ENCODE assay signal across 7 mouse cellular contexts in the genomic region with DNA sequence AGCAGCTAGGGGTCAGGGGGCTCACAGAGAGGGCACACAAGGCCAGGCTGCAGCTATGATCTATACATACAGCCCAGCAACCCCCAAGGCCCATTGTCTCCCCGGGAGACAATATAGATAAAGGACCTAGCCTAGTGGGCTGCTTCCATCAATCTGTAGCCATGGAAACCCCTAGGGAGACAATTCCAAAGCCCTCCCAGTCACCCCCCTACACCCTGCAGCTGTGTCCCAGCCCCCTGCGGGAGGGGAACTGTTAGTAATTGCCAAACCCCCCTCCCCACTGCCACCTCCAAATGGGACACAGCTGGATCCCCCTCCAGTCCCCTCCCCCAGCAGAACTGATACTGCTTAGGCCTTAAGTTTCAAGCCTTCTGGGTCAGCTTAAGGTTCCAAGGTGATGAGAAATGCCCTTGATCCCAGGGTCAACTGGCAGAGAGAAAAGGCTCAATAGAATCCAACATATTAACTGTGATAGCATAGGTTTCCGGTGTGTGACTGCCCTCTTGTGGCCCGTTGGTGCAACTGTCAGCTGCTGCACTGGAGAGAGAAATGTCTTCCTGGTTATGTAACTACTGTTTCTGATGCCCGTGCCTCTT. TPM values are rescaled to one million over a fixed set of nuclear protein-coding genes. Genes with fewer than 3 reads are reported as not detected.
DNase-seq lines count a peak whose midpoint lies in the region; ATAC-seq and TF ChIP-seq lines count a peak whose summit lies in the region.

No protein-coding gene starts in this region.

- DNase-seq in NIH3T3 (ENCODE audit: low read depth): peak; percentile 87
- DNase-seq in cerebellum, adult 2 months: peak; percentile 77 to 82
- peak; percentile 86 for DNase-seq in forelimb bud, embryonic 11.5 days (ENCODE audit: low read depth, low spot score)
- peak; percentile 79 to 85 for DNase-seq in layer of hippocampus, postnatal 10 days (ENCODE audit: low spot score in 2 of 2)
- DNase-seq in lung, postnatal 0 days (ENCODE audit: low spot score): peak; percentile 92
- DNase-seq in retina, embryonic 14.5 days (ENCODE audit: low spot score): peak; percentile 96

- no peaks in the 10 kb centered on the region for H3K27me3 ChIP-seq in cerebellum, adult 2 months (ENCODE audit: control insufficient read depth, insufficient read depth, low read length)
- H3K27me3 ChIP-seq in hindbrain, embryonic 12.5 days: no peaks in the 10 kb centered on the region
- H3K27me3 ChIP-seq in lung, postnatal 0 days (replicated peaks; ENCODE audit: insufficient read depth, low read length): no peaks in the 10 kb centered on the region

- peak; percentile 98 for TF ChIP-seq CTCF in cerebellum, adult 2 months (IDR thresholded peaks at IDR 0.05; ENCODE audit: borderline replicate concordance, insufficient read depth, low read depth, low read length)
- peak; percentile 97 for TF ChIP-seq CTCF in lung, postnatal 0 days (IDR thresholded peaks at IDR 0.05)

- 0 out of 2 replicates have a peak overlapping the region, but pooled peaks have one; percentile 2 for H3K4me2 ChIP-seq in hindbrain, embryonic 12.5 days (replicated peaks)
- H3K4me2 ChIP-seq in lung, postnatal 0 days (replicated peaks; ENCODE audit: low read depth, low read length): no peak overlapping the region

- no peaks in the 10 kb centered on the region for H3K4me1 ChIP-seq in cerebellum, adult 2 months (ENCODE audit: control insufficient read depth, insufficient read depth, low read length)
- peaks cover 13% of the 10 kb centered on the region for H3K4me1 ChIP-seq in hindbrain, embryonic 12.5 days
- no peaks in the 10 kb centered on the region for H3K4me1 ChIP-seq in lung, postnatal 0 days (ENCODE audit: insufficient read depth, low read depth, low read length)

- H3K9me3 ChIP-seq in hindbrain, embryonic 12.5 days (replicated peaks): no peaks in the 10 kb centered on the region
- no peaks in the 10 kb centered on the region for H3K9me3 ChIP-seq in lung, postnatal 0 days (ENCODE audit: low read length)

- TF ChIP-seq EP300 in lung, postnatal 0 days (IDR thresholded peaks at IDR 0.05): no peak

- H3K27ac ChIP-seq in cerebellum, adult 2 months (ENCODE audit: insufficient read depth, low read length): no peak overlapping the region
- H3K27ac ChIP-seq in hindbrain, embryonic 12.5 days: peak overlapping the region; percentile 72
- H3K27ac ChIP-seq in lung, postnatal 0 days (ENCODE audit: low read length): no peak overlapping the region

- no peaks in the 10 kb centered on the region for H3K36me3 ChIP-seq in hindbrain, embryonic 12.5 days
- no peaks in the 10 kb centered on the region for H3K36me3 ChIP-seq in lung, postnatal 0 days (ENCODE audit: insufficient read depth, low read length)

- H3K4me3 ChIP-seq in cerebellum, adult 2 months (replicated peaks; ENCODE audit: insufficient read depth, low read depth, low read length): no peak overlapping the region
- H3K4me3 ChIP-seq in hindbrain, embryonic 12.5 days: no peak overlapping the region
- H3K4me3 ChIP-seq in lung, postnatal 0 days (ENCODE audit: low read depth, low read length): no peak overlapping the region

- TF ChIP-seq POLR2A in cerebellum, adult 2 months (IDR thresholded peaks at IDR 0.05; ENCODE audit: borderline replicate concordance, insufficient read depth, low read length): no peak

- no peak overlapping the region for H3K9ac ChIP-seq in hindbrain, embryonic 12.5 days
- H3K9ac ChIP-seq in lung, postnatal 0 days (replicated peaks; ENCODE audit: low read depth): no peak overlapping the region

- peak; percentile 76 for ATAC-seq in hindbrain, embryonic 12.5 days (ENCODE audit: low FRiP score)
- ATAC-seq in lung, postnatal 0 days: peak; percentile 63

- 7% methylated on average over 5 of the region's 5 CpGs for WGBS in cerebellum, adult 2 months
- 4% methylated on average over 5 of the region's 5 CpGs for WGBS in hindbrain, embryonic 12.5 days
- 16% methylated on average over 5 of the region's 5 CpGs for WGBS in lung, postnatal 0 days

RNA-seq across cellular contexts. Expression of a gene that starts 12.3 kb away (rescaled TPM):
- 0.27 and 0.74 TPM in 2 replicates for polyA plus RNA-seq in cerebellum, adult 2 months (2012; rRNA removed)
- 7.0 and 7.9 TPM in 2 replicates for polyA plus RNA-seq in hindbrain, embryonic 12.5 days (2016; fragmentation: Nextera tagmentation; extraction: Ambion mirVana)
- total RNA-seq in layer of hippocampus, postnatal 10 days (2021): 1 to 10 TPM; 1.1 to 2.3 TPM
- polyA plus RNA-seq in lung, postnatal 0 days (2015; fragmentation: Nextera tagmentation; extraction: Ambion mirVana): 17.8 and 19.1 TPM in 2 replicates

RNA-seq across cellular contexts. Expression of a gene that starts 16.6 kb away (rescaled TPM):
- polyA plus RNA-seq in cerebellum, adult 2 months (2012; rRNA removed): 53.6 and 55.1 TPM in 2 replicates
- 372 and 426 TPM in 2 replicates for polyA plus RNA-seq in hindbrain, embryonic 12.5 days (2016; fragmentation: Nextera tagmentation; extraction: Ambion mirVana)
- 100 to 1,000 TPM in 1 of 2 experiments, 10 to 100 TPM in 1; 80.3 to 101 TPM for total RNA-seq in layer of hippocampus, postnatal 10 days (2021)
- 430 and 477 TPM in 2 replicates for polyA plus RNA-seq in lung, postnatal 0 days (2015; fragmentation: Nextera tagmentation; extraction: Ambion mirVana)

RNA-seq across cellular contexts. Expression of a gene that starts 46.3 kb away (rescaled TPM):
- 5.5 and 6.3 TPM in 2 replicates for polyA plus RNA-seq in cerebellum, adult 2 months (2012; rRNA removed)
- polyA plus RNA-seq in hindbrain, embryonic 12.5 days (2016; fragmentation: Nextera tagmentation; extraction: Ambion mirVana): 11.6 and 11.8 TPM in 2 replicates
- total RNA-seq in layer of hippocampus, postnatal 10 days (2021): 1 to 10 TPM; 5.1 to 5.6 TPM
- 5.4 and 5.5 TPM in 2 replicates for polyA plus RNA-seq in lung, postnatal 0 days (2015; fragmentation: Nextera tagmentation; extraction: Ambion mirVana)
